Mouse (Mus musculus): Measurements from ENCODE around the gene Tmc7. TPM values are rescaled to one million over a fixed set of nuclear protein-coding genes. Genes with fewer than 3 reads are reported as not detected.

Gene Tmc7
- polyA plus RNA-seq, 1 experiment from 2014 or later, result 7.5 TPM

DNA sequence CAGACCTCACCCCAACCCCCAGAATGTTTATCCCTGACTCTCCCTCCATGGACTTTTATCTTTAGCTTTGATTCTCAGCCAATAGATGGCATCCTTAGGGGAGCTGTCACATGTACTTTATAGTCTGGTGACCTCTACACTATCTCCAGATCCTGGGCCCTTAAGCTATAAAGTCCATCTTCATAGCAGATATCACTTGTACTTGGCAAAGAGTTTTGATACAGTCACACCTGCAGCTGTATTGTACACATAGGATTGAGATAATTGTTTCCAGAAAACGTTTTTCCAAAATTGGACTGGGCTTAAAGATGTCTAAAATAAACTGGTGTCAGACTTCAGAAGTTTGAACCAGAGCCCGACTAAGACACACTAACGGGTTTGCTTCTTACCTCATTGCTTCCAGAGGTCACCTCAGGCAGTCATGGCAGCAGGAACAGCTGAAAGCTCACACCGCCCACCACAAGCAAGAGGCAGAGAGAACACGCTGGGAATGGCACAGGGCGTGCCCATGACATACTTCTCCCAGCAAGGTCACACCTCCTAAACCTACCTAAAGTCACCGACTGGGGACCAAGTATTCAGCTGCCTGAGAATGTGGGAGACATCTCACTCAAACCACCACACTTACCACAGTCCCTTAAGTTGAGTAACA, 84.6 kb downstream of the Tmc7 start:
- no peaks in the 10 kb centered on the region for H3K27me3 ChIP-seq (ENCODE audit: control insufficient read depth, insufficient read depth, low read length)
- H3K4me2 ChIP-seq (replicated peaks), result no peak overlapping the region
- DNase-seq (ENCODE audit: low spot score) (no peak), ATAC-seq (ENCODE audit: low FRiP score) (no peak)
- H3K36me3 ChIP-seq (replicated peaks; ENCODE audit: control insufficient read depth, insufficient read depth), result no peaks in the 10 kb centered on the region
- H3K4me1 ChIP-seq (replicated peaks; ENCODE audit: control insufficient read depth, insufficient read depth, low read length), result no peaks in the 10 kb centered on the region
- no peak overlapping the region for H3K4me3 ChIP-seq (replicated peaks; ENCODE audit: low read length)
- 80% methylated on average over 7 of the region's 7 CpGs for WGBS
- H3K9ac ChIP-seq, result no peak overlapping the region
- H3K27ac ChIP-seq, result no peak overlapping the region
- H3K9me3 ChIP-seq (ENCODE audit: control insufficient read depth, low read length), result no peaks in the 10 kb centered on the region

GRCm38 (mm10) chr7:118498984-118499783, 85.4 kb downstream of the Tmc7 start:
- DNase-seq (ENCODE audit: low spot score) (no peak), ATAC-seq (ENCODE audit: low FRiP score) (no peak)
- H3K4me1 ChIP-seq (replicated peaks; ENCODE audit: control insufficient read depth, insufficient read depth, low read length), result no peaks in the 10 kb centered on the region
- no peaks in the 10 kb centered on the region for H3K9me3 ChIP-seq (ENCODE audit: control insufficient read depth, low read length)
- 89% methylated on average over 12 of the region's 12 CpGs for WGBS
- no peak overlapping the region for H3K9ac ChIP-seq
- no peaks in the 10 kb centered on the region for H3K27me3 ChIP-seq (ENCODE audit: control insufficient read depth, insufficient read depth, low read length)
- no peaks in the 10 kb centered on the region for H3K36me3 ChIP-seq (replicated peaks; ENCODE audit: control insufficient read depth, insufficient read depth)
- H3K27ac ChIP-seq, result no peak overlapping the region
- no peak overlapping the region for H3K4me2 ChIP-seq (replicated peaks)
- no peak overlapping the region for H3K4me3 ChIP-seq (replicated peaks; ENCODE audit: low read length)

- no peak for ATAC-seq (ENCODE audit: low FRiP score)
- WGBS, result 80% methylated on average over 4 of the region's 4 CpGs
- DNase-seq (ENCODE audit: low spot score), result no peak
- peaks cover 32% of the 10 kb centered on the region for H3K27me3 ChIP-seq (ENCODE audit: control insufficient read depth, insufficient read depth, low read length)
- H3K4me2 ChIP-seq (replicated peaks), result no peak overlapping the region
- no peak overlapping the region for H3K9ac ChIP-seq
- no peak overlapping the region for H3K27ac ChIP-seq
- H3K4me3 ChIP-seq (replicated peaks; ENCODE audit: low read length), result no peak overlapping the region
- no peaks in the 10 kb centered on the region for H3K36me3 ChIP-seq (replicated peaks; ENCODE audit: control insufficient read depth, insufficient read depth)
- peaks cover 6% of the 10 kb centered on the region; the same call in 1 of the 2 replicates for H3K4me1 ChIP-seq (replicated peaks; ENCODE audit: control insufficient read depth, insufficient read depth, low read length)
- H3K9me3 ChIP-seq (ENCODE audit: control insufficient read depth, low read length), result no peaks in the 10 kb centered on the region
These were observed 89.5 kb downstream of the Tmc7 start for GRCm38 (mm10) chr7:118494892-118495579.

- ATAC-seq (ENCODE audit: low FRiP score) (no peak), DNase-seq (ENCODE audit: low spot score) (no peak)
- 93% methylated on average over 9 of the region's 9 CpGs for WGBS
- no peak overlapping the region for H3K9ac ChIP-seq
- no peaks in the 10 kb centered on the region for H3K9me3 ChIP-seq (ENCODE audit: control insufficient read depth, low read length)
- no peak overlapping the region for H3K4me3 ChIP-seq (replicated peaks; ENCODE audit: low read length)
- no peak overlapping the region for H3K27ac ChIP-seq
- peaks cover 43% of the 10 kb centered on the region for H3K27me3 ChIP-seq (ENCODE audit: control insufficient read depth, insufficient read depth, low read length)
- peaks cover 6% of the 10 kb centered on the region; the same call in 1 of the 2 replicates for H3K4me1 ChIP-seq (replicated peaks; ENCODE audit: control insufficient read depth, insufficient read depth, low read length)
- H3K36me3 ChIP-seq (replicated peaks; ENCODE audit: control insufficient read depth, insufficient read depth), result no peaks in the 10 kb centered on the region
- no peak overlapping the region for H3K4me2 ChIP-seq (replicated peaks)
These were observed 90.6 kb downstream of the Tmc7 start for GRCm38 (mm10) chr7:118493892-118494291.

GRCm38 (mm10) chr7:118491431-118492147, 92.9 kb downstream of the Tmc7 start, which contains the start of gene Itpripl2:
Itpripl2 (minus strand) TSS chr7:118491975.
- Histone ChIP-seq H3K4me3 (replicated peaks; ENCODE audit: low read length) (peak within 1 kb of the TSS; percentile 46), H3K36me3 (replicated peaks; ENCODE audit: control insufficient read depth, insufficient read depth) (no peaks in the 10 kb centered on the region), H3K9me3 (ENCODE audit: control insufficient read depth, low read length) (no peaks in the 10 kb centered on the region), H3K4me1 (replicated peaks; ENCODE audit: control insufficient read depth, insufficient read depth, low read length) (peaks cover 6% of the 10 kb centered on the region; the same call in 1 of the 2 replicates), H3K9ac (peak within 1 kb of the TSS; percentile 67), H3K27ac (peak within 1 kb of the TSS; percentile 54), H3K4me2 (replicated peaks) (peak within 1 kb of the TSS; percentile 68), H3K27me3 (ENCODE audit: control insufficient read depth, insufficient read depth, low read length) (peaks cover 54% of the 10 kb centered on the region)
- ATAC-seq (ENCODE audit: low FRiP score) (peak; percentile 75), DNase-seq (ENCODE audit: low spot score) (peak; percentile 27)
- WGBS, result under 1% methylated on average over 53 of the region's 55 CpGs

DNA sequence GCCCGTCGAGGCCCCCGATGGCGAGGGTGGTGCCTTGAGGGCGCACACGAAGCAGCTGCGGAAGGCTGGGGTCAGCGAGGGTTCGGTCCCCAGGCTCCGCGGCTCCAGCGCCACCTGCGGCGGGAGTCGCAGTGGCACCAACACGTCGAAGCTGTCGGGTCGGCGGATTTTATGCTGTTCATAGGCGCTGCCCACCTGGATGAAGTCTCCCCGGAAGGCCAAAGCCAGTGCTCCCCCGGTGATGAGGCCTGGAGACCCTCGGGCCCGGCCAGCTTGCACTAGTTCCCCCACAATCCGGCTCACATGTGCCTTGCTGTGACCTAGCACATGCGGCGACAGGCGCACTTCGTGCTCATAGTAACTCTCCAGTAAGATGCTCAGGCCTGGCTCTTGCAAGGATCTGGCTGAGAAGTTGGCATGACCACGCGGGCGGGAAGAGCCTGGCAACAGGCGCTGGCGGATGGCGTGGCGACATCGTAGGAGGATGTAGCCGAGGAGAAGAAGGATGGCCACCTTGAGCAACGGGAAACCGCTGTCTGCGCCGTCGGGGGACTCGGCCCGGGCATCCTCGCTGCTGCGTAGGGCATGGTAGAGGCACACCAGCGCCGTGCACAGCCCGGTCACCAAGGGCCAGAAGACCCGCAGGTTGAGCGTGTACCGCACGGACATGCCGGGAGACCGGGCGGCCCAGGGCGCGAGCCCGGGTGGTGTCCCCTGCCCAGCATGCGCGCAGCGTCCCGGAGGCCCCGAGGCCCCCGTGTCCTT, 93.7 kb downstream of the Tmc7 start:
- Histone ChIP-seq H3K27ac (peak overlapping the region; percentile 54; the same call in 1 of the 2 replicates), H3K4me2 (replicated peaks) (peak overlapping the region; percentile 68)
- 4% methylated on average over 67 of the region's 67 CpGs for WGBS

GRCm38 (mm10) chr7:118489706-118490665, 94.5 kb downstream of the Tmc7 start:
- DNase-seq (ENCODE audit: low spot score) (no peak), ATAC-seq (ENCODE audit: low FRiP score) (0 out of 2 replicates have a peak, but pooled peaks have one; percentile 12)
- H3K9ac ChIP-seq, result no peak overlapping the region
- H3K36me3 ChIP-seq (replicated peaks; ENCODE audit: control insufficient read depth, insufficient read depth), result no peaks in the 10 kb centered on the region
- H3K4me2 ChIP-seq (replicated peaks), result peak overlapping the region; percentile 68
- H3K27me3 ChIP-seq (ENCODE audit: control insufficient read depth, insufficient read depth, low read length), result peaks cover 54% of the 10 kb centered on the region
- WGBS, result 11% methylated on average over 57 of the region's 57 CpGs
- no peaks in the 10 kb centered on the region for H3K9me3 ChIP-seq (ENCODE audit: control insufficient read depth, low read length)
- no peak overlapping the region for H3K27ac ChIP-seq
- H3K4me3 ChIP-seq (replicated peaks; ENCODE audit: low read length), result peak overlapping the region; percentile 46
- H3K4me1 ChIP-seq (replicated peaks; ENCODE audit: control insufficient read depth, insufficient read depth, low read length), result peaks cover 6% of the 10 kb centered on the region; the same call in 1 of the 2 replicates

More for the DNA sequence above, 93.7 kb downstream of the Tmc7 start:
- H3K9ac ChIP-seq, result peak overlapping the region; percentile 67
- no peaks in the 10 kb centered on the region for H3K36me3 ChIP-seq (replicated peaks; ENCODE audit: control insufficient read depth, insufficient read depth)
- H3K9me3 ChIP-seq (ENCODE audit: control insufficient read depth, low read length), result no peaks in the 10 kb centered on the region
- DNase-seq (ENCODE audit: low spot score) (no peak), ATAC-seq (ENCODE audit: low FRiP score) (peak; percentile 41)
- peak overlapping the region; percentile 46 for H3K4me3 ChIP-seq (replicated peaks; ENCODE audit: low read length)
- peaks cover 54% of the 10 kb centered on the region for H3K27me3 ChIP-seq (ENCODE audit: control insufficient read depth, insufficient read depth, low read length)
- H3K4me1 ChIP-seq (replicated peaks; ENCODE audit: control insufficient read depth, insufficient read depth, low read length), result peaks cover 6% of the 10 kb centered on the region; the same call in 1 of the 2 replicates
